Mouse (Mus musculus) gastrocnemius, postnatal 14 days (tissue): ENCODE measurements around the gene Hacd2. TPM values are rescaled to one million over a fixed set of nuclear protein-coding genes. Genes with fewer than 3 reads are reported as not detected.

Experiments
- DNase-seq: peaks from one replicate; pipeline ENCODE4 v3.0.0; 2021; ENCODE audit warnings: mixed read lengths
- intact Hi-C: fragments of 180-260 bp; cut with DNase I; formaldehyde crosslinking; loops from one replicate; pipeline ENCODE4 v1.15.1; 2025; ENCODE audit warnings: low total_unique reads
- total RNA-seq, 2 experiments: library from RNA; stranded (reverse); gene quantifications; 2 replicates each; pipeline ENCODE4 v1.2.3; 2021

Hacd2 gene
- total RNA-seq, 2 experiments from 2014 or later = 2.3 to 3.5 TPM

DNA sequence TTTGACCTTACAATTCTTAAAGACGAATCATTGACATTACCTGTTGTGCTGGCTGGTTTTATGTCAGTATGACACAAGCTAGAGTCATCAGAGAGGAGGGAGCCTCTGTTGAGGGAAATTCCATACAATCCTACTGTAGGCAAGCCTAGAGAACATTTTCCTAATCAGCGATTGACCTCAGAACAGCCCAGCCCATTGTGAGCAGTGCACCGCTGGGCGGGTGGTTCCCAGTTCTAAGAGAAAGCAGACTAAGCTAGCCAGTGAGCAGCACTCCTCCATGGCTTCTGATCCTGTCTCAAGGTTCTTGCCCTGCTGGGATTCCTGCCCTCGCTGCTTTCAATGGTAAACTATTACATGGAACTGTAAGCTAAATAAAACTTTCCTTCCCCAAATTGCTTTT is 17.9 kb upstream of the Hacd2 start:
- intact Hi-C loops = no loop called here
- DNase-seq = no peak

DNA sequence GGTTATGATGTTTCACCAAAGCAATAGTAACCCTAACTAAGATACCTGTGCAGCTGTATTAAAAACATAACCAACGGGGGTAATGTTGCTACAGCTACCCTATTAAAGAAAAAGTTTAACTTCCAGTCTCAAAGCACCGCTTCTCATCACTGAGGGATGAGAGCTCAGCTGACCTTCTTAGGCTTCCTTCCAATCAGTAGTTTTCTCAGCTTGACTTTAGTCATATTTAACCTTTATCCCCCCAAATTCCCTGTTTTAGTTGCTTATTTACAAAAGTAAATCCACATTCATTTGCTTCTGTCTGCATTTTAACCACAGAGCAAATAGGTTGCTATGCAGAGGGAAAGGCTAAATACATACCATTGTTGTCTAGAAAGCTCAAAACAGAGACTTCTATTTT is 17.5 kb upstream of the Hacd2 start:
- intact Hi-C loops = no loop called here
- no peak for DNase-seq

DNA sequence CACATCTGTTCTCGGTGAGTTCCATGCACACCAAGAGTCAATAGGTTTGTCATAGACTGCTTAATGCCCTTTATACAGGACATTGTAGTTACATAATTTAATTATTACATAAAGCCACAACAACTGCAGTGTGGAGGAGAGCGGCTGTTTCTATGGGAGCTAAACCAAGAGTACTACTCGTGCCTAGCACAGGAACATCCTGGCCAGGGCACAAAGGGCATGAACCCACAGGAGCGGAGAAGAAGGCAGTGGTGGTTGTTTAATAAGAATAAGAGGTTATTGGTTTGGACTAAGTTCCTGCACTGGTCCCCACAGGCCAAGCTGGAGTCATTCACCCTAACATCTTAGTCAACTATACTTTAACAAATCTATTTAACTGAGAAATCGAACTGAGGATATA is 16.0 kb upstream of the Hacd2 start:
- DNase-seq = no peak
- intact Hi-C loops = no loop called here

DNA sequence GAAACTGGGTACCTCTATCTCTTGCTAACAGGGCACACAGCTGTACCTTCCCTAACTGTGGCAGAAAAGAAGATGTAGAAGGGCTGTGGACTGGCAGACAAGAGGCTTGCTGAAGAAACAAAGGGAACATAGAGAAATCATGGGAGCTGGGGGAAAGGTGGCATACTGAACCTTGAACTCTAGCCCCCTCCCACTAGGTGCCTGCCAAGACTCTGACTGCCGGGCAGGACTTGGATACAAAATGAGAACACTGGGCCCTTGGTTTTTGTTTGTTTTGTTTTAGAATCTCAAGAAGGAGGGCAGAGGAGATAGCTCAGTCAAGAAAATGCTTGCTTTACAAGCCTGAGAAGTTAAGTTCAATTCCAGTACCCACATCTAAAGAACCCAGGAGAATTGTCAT is 14.9 kb upstream of the Hacd2 start:
- intact Hi-C loops = no loop called here
- no peak for DNase-seq

DNA sequence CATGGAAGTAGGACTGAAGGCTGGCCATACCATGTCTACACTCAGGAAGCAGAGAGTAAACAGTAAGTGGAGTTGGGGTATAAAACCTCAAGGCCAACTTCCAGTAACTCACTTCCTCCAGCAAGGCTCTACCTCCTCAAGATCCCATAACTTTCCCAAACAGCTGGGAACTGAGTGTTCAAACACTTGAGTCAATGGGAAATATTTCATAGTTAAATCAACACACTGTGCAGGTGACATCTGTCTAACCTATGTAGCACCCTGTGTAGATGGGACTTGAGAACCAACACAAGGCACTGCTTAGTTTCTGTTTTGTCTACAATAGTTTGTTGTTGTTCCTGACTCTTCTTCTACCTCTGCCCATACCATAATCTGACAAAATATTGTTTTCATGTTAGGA is 13.8 kb upstream of the Hacd2 start:
- intact Hi-C loops = no loop called here
- DNase-seq = no peak

DNA sequence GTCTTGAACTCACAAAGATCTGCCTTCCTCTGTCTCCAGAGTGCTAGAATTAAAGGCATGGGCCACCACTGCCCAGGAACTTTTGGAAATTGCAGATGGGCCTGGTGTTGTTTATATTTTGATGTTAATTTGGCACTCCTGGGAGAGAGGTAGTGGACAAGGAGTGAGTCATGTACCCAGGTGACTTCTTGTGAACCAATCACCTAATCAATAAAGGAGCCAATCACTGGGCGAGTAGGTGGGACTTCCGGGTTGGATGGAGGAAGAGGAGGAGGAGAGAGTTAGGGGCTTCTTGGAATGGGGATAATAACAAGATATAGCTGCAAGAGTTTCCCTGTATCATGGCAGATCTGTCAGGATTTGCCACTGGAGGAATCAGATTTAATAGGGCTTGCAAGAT is 8.7 kb upstream of the Hacd2 start:
- DNase-seq = no peak
- intact Hi-C loops = no loop called here

DNA sequence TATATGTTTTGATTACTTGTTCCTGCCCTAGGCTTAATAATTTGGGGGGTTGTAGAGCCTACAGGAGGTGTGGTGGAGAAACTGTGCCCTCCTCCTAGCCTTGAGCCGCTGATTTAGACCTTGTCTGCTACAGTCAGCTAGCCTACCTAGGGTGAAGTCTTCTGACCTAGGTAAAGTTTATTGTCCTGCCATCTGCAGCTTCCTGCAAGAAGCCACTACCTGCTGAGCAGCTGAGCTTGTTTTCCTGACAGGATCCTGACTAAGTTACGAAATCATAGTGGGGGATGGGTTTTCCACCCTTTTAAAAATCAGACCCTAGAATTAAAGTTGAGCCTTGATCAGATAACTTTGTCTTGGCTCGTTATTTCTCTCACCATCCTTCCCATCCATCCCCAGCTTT is 5.7 kb upstream of the Hacd2 start:
- DNase-seq = no peak
- intact Hi-C loops = no loop called here

DNA sequence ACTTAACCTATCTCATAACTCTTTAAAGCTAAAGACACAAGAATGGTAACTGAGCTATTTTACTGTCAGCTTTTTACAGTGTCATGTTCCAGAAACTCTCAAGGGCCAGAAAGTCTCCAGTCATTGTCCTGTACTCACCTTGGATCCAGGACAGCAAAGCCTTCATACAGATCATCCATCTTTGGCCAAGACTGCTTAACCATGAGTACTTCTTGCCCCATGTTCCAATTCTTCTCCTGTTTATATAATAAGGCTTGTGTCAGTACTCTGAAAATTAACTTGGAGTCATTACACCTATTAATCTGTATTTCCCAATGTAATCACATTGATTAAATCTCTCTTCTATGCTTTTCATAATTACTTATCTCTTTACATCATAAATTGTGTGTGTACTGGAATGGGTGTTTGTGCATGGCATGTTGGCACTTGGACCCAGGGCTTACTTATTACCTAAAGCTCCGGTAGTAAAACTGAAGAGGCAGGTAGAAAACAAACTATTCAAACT is 3.7 kb upstream of the Hacd2 start:
- no peak for DNase-seq
- intact Hi-C loops = no loop called here

DNA sequence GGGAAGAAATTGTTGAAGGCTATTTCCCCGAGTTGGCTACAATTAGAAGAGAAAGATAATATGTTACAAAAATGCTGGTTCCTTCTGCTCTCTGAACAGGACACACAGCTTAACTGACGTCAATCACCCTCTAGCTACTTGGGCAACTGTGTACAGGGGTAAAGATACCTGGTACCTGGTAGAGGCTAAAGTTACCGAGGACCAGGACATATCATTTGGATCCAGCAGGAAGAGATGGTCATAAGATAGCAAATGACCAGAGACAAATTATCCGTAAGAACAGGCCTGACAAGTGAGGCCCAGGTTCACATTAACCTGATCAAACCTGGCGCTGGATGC is 356 bp upstream of the Hacd2 start:
- intact Hi-C loops = no loop called here
- DNase-seq = no peak

DNA sequence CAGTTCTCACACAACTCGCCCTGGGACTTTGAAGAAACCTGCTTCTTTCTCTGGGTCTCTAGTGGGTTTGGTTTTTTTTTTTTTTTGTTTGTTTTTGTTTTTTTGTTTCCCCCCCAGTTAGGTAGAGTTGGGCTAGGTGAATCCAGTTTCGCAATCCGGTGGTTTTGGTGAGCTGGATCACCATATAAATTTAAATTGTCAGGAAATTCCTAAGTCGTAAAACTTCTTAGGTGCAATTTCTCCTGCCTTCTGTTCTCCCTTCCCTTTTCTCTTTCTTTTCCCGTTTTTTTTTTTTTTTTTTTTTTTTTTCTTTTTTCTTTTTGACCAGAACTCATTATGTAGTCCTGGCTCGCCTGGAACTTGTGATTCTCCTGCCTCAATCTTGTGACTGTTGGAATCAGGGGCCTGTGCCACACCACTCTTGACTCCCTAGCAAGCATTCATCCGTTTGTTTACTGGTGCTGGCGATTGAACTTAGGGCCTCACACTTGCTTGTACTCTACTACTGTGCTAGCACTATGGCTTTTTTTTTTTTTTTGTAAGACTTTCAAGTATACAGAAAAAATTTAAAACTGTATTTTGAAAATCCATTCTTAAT is 1.0 kb downstream of the Hacd2 start:
- intact Hi-C loops = no loop called here
- no peak for DNase-seq

DNA sequence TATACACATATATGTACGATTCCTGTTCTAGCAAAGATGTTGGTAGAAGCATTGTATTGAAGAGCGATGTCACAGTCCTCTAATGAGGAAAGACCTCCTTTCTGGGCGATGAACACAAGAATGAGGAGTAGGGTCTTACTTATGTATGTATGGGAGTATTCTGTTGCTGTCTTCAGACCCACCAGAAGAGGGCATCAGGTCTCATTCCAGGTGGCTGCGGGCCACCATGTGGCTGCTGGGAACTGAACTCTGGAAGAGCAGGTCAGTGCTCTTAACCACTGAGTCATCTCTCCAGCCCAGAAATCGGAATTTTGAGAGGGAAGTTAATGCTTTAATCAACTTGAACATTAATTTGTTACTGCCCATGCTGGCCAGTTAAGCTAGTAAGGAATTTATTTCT is 2.1 kb downstream of the Hacd2 start:
- intact Hi-C loops = no loop called here
- no peak for DNase-seq

DNA sequence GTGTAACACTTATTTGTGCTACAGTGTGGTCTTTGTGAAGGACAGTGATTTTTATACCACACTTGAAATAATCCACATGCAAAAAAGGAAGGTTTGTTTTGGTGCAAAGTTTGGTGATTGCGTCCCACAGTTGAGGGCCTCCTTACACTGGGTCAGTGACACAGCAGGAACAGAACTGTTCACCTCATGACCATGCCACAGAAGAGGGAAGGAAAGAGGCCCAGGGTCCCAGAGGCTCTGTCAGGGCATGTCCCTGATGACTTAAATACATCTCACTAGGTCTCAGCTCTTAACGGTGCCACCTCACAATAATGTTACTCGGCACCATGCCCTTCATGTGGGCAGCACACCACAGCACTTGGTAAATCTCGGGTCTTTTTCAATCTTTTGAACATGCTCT is 3.1 kb downstream of the Hacd2 start:
- intact Hi-C loops = no loop called here
- no peak for DNase-seq

DNA sequence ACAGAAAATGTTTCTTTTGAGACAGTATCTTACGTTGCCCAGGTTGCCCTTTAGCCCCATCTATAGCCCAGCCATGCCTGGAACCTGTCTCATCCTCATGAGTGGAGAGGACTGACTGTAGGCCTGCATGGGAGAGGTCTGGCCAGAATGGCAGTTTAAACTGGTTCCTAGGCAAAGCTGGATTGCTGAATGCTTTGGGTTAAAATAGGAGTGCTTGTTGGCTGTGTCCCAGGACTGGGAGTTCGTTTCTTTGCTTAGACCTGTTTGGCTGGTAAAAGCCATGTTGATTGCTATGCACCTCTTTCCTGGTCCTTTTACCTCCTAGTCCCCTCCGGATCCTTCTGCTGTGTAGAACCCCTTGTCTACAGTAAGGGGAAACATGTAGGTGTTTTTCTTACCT is 11.0 kb downstream of the Hacd2 start:
- intact Hi-C loops = no loop called here
- no peak for DNase-seq

DNA sequence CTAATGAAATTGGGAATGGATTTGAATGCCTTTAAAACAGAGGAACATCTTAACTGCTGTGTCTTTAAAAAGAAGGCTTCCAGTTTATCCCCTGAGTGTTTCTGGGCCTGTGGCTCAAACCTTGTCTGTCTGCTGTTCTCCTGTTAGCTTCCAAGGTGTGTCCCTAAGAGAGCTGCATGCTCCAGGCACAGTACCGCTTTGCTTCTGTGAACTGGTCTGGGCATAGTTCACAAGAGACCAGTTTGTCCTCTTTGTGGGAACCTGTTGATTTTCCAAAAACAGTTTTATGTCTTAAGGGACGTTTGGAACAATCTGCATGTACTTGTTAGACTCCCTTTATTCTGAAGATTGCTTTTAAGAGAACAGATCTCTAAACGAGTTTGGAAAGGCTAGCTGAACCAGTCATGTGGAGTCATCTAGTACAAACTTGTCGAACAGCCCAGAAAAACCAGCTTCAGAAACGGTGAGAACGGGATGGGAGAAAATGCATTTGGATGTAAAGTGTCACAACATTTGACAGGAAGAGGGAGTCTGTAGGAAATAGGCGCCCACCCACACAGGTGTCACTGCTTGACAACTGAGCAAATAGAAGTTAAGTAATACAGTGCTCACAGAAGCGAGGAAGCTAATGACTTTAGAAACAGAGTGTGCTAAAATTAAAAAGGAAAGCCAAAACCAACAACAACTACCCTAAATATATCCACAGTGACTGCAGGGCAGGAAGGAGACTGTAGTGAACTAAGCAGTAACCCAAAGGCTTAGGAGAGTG is 11.8 kb downstream of the Hacd2 start:
- DNase-seq = no peak
- intact Hi-C loops = no loop called here

DNA sequence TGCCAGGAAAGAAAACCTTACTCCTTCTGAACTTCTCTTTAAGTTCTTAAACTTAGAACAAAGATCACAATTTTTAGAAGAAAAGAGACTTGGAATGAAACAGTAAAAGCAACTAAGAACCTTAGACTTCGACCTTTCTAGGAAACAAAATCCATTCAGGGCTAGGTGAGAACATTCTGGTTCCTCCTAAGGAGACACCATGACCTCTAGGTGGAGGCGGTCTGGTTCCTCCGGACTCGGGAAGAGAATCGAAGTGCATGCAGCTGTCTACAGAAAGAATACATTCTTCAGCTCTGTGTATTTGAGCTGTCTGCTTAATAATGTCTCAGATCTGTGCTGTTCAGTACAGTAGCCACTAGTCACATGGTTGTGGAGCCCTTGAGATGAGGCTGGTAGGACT is 12.7 kb downstream of the Hacd2 start:
- intact Hi-C loops = no loop called here
- DNase-seq = no peak

DNA sequence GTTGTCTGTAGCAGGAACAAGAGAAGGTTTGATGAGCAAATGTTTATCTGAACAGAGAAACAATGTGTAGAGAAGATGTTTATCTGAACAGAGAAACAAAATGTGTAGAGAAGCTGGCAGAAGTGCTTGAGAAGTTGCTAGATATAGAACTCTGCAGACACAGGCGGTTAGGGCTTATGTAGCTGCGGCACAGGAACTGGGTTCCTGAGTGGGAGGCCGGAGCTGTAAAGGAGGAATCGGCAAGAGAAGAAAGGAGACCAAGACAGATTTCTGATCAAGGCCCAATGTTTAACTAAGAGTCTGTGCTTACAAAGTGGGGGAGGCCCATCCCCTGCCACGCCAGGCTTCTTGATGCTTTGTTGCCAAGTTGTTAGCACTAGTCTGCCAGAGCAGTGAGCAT is 14.5 kb downstream of the Hacd2 start:
- intact Hi-C loops = no loop called here
- no peak for DNase-seq

DNA sequence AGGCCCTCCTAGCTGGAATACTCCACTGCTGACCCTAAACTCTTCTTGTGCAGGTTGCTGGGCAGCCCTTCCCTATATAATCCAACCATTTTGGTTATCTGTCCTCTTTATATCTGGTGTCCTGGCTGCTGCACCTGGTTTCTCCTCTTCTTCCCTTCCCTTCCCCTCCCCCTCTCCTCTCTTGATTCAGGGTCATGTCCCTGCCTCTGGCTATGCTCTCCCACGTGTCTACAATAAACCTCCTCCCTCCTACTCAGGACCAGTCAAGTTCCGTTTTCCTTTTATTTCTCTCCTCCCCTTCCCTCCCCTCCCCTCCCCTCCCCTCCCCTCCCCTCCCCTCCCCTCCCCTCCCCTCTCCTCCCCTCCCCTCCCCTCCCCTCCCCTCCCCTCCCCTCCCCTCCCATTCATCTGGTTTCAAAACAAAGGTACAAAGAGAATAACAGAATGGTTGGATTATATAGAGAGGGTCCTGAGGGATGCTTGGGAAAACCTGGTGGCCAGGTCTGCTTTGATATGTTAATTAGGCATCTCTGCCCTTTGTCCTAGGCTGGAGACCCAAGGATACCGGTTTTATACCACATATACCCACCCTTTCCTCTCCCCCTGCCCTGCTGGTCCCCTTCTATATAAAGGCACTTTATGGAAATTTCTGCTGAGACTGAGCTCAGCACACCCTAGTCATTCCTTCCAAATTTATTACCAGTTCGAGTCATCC is 16.3 kb downstream of the Hacd2 start:
- DNase-seq = no peak
- intact Hi-C loops = no loop called here

DNA sequence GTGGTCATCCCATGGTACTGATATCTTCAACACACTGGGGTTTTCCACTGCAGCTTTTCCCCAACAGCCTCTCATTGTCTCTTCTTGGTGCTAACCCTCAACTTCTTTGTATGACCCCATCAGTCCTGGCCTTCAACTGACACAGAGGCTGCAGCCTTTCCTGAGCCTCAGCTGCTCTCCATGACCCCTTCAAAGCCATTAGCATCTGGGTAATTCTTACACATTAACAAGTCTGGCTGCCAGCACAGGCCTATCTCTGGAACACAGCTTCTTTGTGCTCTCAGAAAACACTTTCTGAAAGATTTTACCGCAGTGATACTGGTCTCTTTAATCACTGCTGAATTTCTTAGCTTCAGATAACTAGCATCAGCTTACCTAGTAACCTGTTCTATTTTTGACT is 17.9 kb downstream of the Hacd2 start:
- DNase-seq = no peak
- intact Hi-C loops = no loop called here

DNA sequence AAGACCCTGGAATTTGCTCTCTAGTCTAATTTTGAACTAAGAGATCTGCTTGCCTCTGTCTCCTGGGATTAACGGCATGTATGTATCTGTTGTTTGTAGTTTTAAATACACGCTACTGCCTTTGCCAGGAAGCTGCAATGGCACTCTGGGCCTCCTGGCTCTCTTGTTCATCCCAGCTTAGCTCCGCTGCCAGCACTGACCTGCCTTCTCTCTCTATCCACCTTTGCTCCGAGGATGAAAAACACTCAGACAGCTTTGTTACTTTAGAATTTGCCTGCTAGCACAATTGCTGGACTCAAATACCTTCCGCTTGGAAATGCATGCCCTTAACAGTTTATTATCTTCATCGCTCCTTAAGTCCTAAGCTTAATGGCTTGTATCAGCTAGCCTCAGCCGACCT is 18.8 kb downstream of the Hacd2 start:
- intact Hi-C loops = no loop called here
- DNase-seq = no peak

DNA sequence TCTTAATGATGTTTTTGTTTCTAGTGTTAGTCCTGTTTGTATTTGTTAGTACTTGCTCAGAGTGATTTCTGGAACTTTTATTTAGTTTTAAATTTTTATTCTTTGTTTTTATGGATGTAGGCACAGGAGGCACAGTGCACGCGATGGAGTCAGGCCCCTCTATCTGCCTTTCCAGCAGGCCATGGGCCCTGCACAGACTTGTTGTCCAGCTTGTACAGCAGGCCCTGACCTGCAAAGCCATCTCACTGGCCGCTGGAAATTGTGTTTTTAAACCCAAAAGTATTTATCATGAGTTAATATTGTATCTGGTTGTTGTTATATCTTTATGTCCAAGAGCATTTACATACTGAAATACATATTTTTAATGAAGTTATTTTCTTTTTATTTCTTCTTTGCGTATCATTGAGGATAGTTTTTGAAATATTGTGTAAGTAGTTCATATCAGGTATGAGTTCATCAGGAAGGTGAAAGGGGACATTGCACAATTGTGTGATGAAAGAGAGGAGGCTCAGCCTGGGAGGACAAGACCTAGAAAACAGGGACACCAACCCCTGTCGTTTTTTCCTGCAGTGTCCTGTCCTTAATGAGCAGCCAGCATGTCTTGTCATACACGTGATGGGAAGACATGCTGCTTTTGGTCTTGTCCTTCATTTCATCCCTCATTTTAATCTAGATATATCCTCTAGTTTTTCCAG is 24.0 kb downstream of the Hacd2 start:
- intact Hi-C loops = no loop called here
- no peak for DNase-seq
